Mouse (Mus musculus): ENCODE results near the gene Krtap4-13.

DNA sequence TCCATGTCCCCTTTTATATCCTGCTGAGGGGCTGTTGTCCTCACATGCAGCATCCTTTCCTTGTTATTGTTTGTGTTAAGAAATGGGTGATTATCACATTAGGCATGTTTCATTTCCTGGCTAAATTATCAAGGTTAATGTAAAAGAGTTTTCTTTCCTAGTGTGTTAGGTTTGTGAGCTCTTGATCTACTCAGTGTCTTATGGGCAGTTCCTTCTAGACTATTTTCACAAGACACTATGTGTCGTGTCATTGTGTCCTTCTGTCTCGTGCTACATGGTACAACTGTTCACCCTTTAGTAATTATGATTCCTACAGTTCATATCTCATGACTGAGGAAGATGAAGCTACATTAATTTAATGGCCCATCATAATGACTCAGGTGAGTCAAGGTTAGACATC lies 16.3 kb downstream of the Krtap4-13 start, which contains the start of gene Gm11596:
- TF ChIP-seq GATA1 (IDR thresholded peaks at IDR 0.05; ENCODE audit: borderline replicate concordance, low read length) (no peak), CTCF (IDR thresholded peaks at IDR 0.05; ENCODE audit: low read depth, low read length) (no peak), POLR2AphosphoS5 (IDR thresholded peaks at IDR 0.05; ENCODE audit: insufficient replicate concordance, low read depth, low read length) (no peak)

All from G1E (cell line).